Mouse (Mus musculus): ENCODE results near the gene Ppp4r3a. TPM values are rescaled to one million over a fixed set of nuclear protein-coding genes. Genes with fewer than 3 reads are reported as not detected.

The Ppp4r3a gene
- polyA plus RNA-seq, 1 experiment from 2014 or later: 59.9 TPM

- H3K4me2 ChIP-seq (replicated peaks; ENCODE audit: low read depth, low read length): no peak overlapping the region
- no peaks in the 10 kb centered on the region for H3K9me3 ChIP-seq (ENCODE audit: control insufficient read depth, low read length)
- no peak overlapping the region for H3K9ac ChIP-seq (ENCODE audit: low read depth, low read length)
- peaks cover 13% of the 10 kb centered on the region for H3K4me1 ChIP-seq (replicated peaks; ENCODE audit: control insufficient read depth, insufficient read depth, low read length)
- no peak overlapping the region for H3K4me3 ChIP-seq (ENCODE audit: low read depth, low read length)
- ATAC-seq (ENCODE audit: low FRiP score): peak; percentile 63
- H3K36me3 ChIP-seq (ENCODE audit: control insufficient read depth, insufficient read depth, low read length): no peaks in the 10 kb centered on the region
- H3K27ac ChIP-seq (ENCODE audit: low read depth, low read length): no peak overlapping the region
- DNase-seq (ENCODE audit: low spot score): no peak
- WGBS: 69% methylated on average over 5 of the region's 5 CpGs
- H3K27me3 ChIP-seq (ENCODE audit: control insufficient read depth, insufficient read depth, low read length): no peaks in the 10 kb centered on the region; the same call in 1 of the 2 replicates
Observed at GRCm38 (mm10) chr12:101004982-101005381, 78.5 kb downstream of the Ppp4r3a start.

- Histone ChIP-seq H3K4me3 (ENCODE audit: low read depth, low read length) (no peak overlapping the region), H3K36me3 (ENCODE audit: control insufficient read depth, insufficient read depth, low read length) (no peaks in the 10 kb centered on the region), H3K27me3 (ENCODE audit: control insufficient read depth, insufficient read depth, low read length) (no peaks in the 10 kb centered on the region; the same call in 1 of the 2 replicates), H3K4me2 (replicated peaks; ENCODE audit: low read depth, low read length) (no peak overlapping the region), H3K9me3 (ENCODE audit: control insufficient read depth, low read length) (no peaks in the 10 kb centered on the region), H3K9ac (ENCODE audit: low read depth, low read length) (no peak overlapping the region), H3K27ac (ENCODE audit: low read depth, low read length) (no peak overlapping the region), H3K4me1 (replicated peaks; ENCODE audit: control insufficient read depth, insufficient read depth, low read length) (peaks cover 16% of the 10 kb centered on the region)
- ATAC-seq (ENCODE audit: low FRiP score) (no peak), DNase-seq (ENCODE audit: low spot score) (no peak)
- WGBS: 43% methylated on average over 4 of the region's 4 CpGs
Observed at GRCm38 (mm10) chr12:101002801-101003513, 80.5 kb downstream of the Ppp4r3a start.

- H3K4me2 ChIP-seq (replicated peaks; ENCODE audit: low read depth, low read length): no peak overlapping the region
- H3K36me3 ChIP-seq (ENCODE audit: control insufficient read depth, insufficient read depth, low read length): no peaks in the 10 kb centered on the region
- DNase-seq (ENCODE audit: low spot score): no peak
- peak; percentile 34; the same call in 1 of the 2 replicates for ATAC-seq (ENCODE audit: low FRiP score)
- no peaks in the 10 kb centered on the region for H3K9me3 ChIP-seq (ENCODE audit: control insufficient read depth, low read length)
- 38% methylated on average over 7 of the region's 7 CpGs for WGBS
- H3K4me3 ChIP-seq (ENCODE audit: low read depth, low read length): no peak overlapping the region
- no peaks in the 10 kb centered on the region; the same call in 1 of the 2 replicates for H3K27me3 ChIP-seq (ENCODE audit: control insufficient read depth, insufficient read depth, low read length)
- H3K27ac ChIP-seq (ENCODE audit: low read depth, low read length): no peak overlapping the region
- H3K4me1 ChIP-seq (replicated peaks; ENCODE audit: control insufficient read depth, insufficient read depth, low read length): peaks cover 25% of the 10 kb centered on the region
- H3K9ac ChIP-seq (ENCODE audit: low read depth, low read length): no peak overlapping the region
Observed at GRCm38 (mm10) chr12:100999061-100999954, 84.2 kb downstream of the Ppp4r3a start.

- H3K9me3 ChIP-seq (ENCODE audit: control insufficient read depth, low read length): no peaks in the 10 kb centered on the region
- H3K4me3 ChIP-seq (ENCODE audit: low read depth, low read length): no peak overlapping the region
- WGBS: 69% methylated on average over 8 of the region's 8 CpGs
- H3K9ac ChIP-seq (ENCODE audit: low read depth, low read length): no peak overlapping the region
- peaks cover 24% of the 10 kb centered on the region for H3K4me1 ChIP-seq (replicated peaks; ENCODE audit: control insufficient read depth, insufficient read depth, low read length)
- no peaks in the 10 kb centered on the region for H3K36me3 ChIP-seq (ENCODE audit: control insufficient read depth, insufficient read depth, low read length)
- no peak overlapping the region for H3K4me2 ChIP-seq (replicated peaks; ENCODE audit: low read depth, low read length)
- DNase-seq (ENCODE audit: low spot score): no peak
- no peaks in the 10 kb centered on the region; the same call in 1 of the 2 replicates for H3K27me3 ChIP-seq (ENCODE audit: control insufficient read depth, insufficient read depth, low read length)
- no peak for ATAC-seq (ENCODE audit: low FRiP score)
- H3K27ac ChIP-seq (ENCODE audit: low read depth, low read length): no peak overlapping the region
Observed at GRCm38 (mm10) chr12:100998564-100998962, 84.9 kb downstream of the Ppp4r3a start.

GRCm38 (mm10) chr12:100997830-100998563 is 85.5 kb downstream of the Ppp4r3a start:
- H3K36me3 ChIP-seq (ENCODE audit: control insufficient read depth, insufficient read depth, low read length): no peaks in the 10 kb centered on the region
- WGBS: 23% methylated on average over 10 of the region's 10 CpGs
- no peaks in the 10 kb centered on the region; the same call in 1 of the 2 replicates for H3K27me3 ChIP-seq (ENCODE audit: control insufficient read depth, insufficient read depth, low read length)
- H3K4me2 ChIP-seq (replicated peaks; ENCODE audit: low read depth, low read length): no peak overlapping the region
- H3K4me1 ChIP-seq (replicated peaks; ENCODE audit: control insufficient read depth, insufficient read depth, low read length): peaks cover 24% of the 10 kb centered on the region
- 0 out of 2 replicates have a peak, but pooled peaks have one; percentile 17 for ATAC-seq (ENCODE audit: low FRiP score)
- no peak for DNase-seq (ENCODE audit: low spot score)
- no peaks in the 10 kb centered on the region for H3K9me3 ChIP-seq (ENCODE audit: control insufficient read depth, low read length)
- no peak overlapping the region for H3K27ac ChIP-seq (ENCODE audit: low read depth, low read length)
- no peak overlapping the region for H3K9ac ChIP-seq (ENCODE audit: low read depth, low read length)
- H3K4me3 ChIP-seq (ENCODE audit: low read depth, low read length): no peak overlapping the region

GRCm38 (mm10) chr12:100996378-100996898 is 87.1 kb downstream of the Ppp4r3a start:
- no peak overlapping the region for H3K4me3 ChIP-seq (ENCODE audit: low read depth, low read length)
- WGBS: 8% methylated on average over 5 of the region's 5 CpGs
- 0 out of 2 replicates have a peak, but pooled peaks have one; percentile 7 for ATAC-seq (ENCODE audit: low FRiP score)
- no peak for DNase-seq (ENCODE audit: low spot score)
- H3K9me3 ChIP-seq (ENCODE audit: control insufficient read depth, low read length): no peaks in the 10 kb centered on the region
- no peaks in the 10 kb centered on the region for H3K36me3 ChIP-seq (ENCODE audit: control insufficient read depth, insufficient read depth, low read length)
- H3K9ac ChIP-seq (ENCODE audit: low read depth, low read length): no peak overlapping the region
- no peaks in the 10 kb centered on the region; the same call in 1 of the 2 replicates for H3K27me3 ChIP-seq (ENCODE audit: control insufficient read depth, insufficient read depth, low read length)
- no peak overlapping the region for H3K27ac ChIP-seq (ENCODE audit: low read depth, low read length)
- H3K4me2 ChIP-seq (replicated peaks; ENCODE audit: low read depth, low read length): no peak overlapping the region
- H3K4me1 ChIP-seq (replicated peaks; ENCODE audit: control insufficient read depth, insufficient read depth, low read length): peaks cover 24% of the 10 kb centered on the region

GRCm38 (mm10) chr12:100995607-100996377 is 87.7 kb downstream of the Ppp4r3a start:
- no peak overlapping the region for H3K9ac ChIP-seq (ENCODE audit: low read depth, low read length)
- H3K27me3 ChIP-seq (ENCODE audit: control insufficient read depth, insufficient read depth, low read length): peaks cover under 1% of the 10 kb centered on the region
- 34% methylated on average over 16 of the region's 16 CpGs for WGBS
- DNase-seq (ENCODE audit: low spot score): no peak
- H3K4me1 ChIP-seq (replicated peaks; ENCODE audit: control insufficient read depth, insufficient read depth, low read length): peaks cover 26% of the 10 kb centered on the region
- no peak overlapping the region for H3K27ac ChIP-seq (ENCODE audit: low read depth, low read length)
- H3K4me3 ChIP-seq (ENCODE audit: low read depth, low read length): no peak overlapping the region
- H3K9me3 ChIP-seq (ENCODE audit: control insufficient read depth, low read length): no peaks in the 10 kb centered on the region
- no peaks in the 10 kb centered on the region for H3K36me3 ChIP-seq (ENCODE audit: control insufficient read depth, insufficient read depth, low read length)
- H3K4me2 ChIP-seq (replicated peaks; ENCODE audit: low read depth, low read length): no peak overlapping the region
- no peak for ATAC-seq (ENCODE audit: low FRiP score)
